Mouse (Mus musculus): ENCODE results near the gene Lrig2. TPM values are rescaled to one million over a fixed set of nuclear protein-coding genes. Genes with fewer than 3 reads are reported as not detected.
"Not testable (repeated sequence)": the region's sequence is repeated elsewhere in the genome, so short reads cannot be mapped to it uniquely, and the experiment has no call there.

The Lrig2 gene
- polyA plus RNA-seq, 1 experiment from 2014 or later: 9.1 TPM

- H3K27ac ChIP-seq (ENCODE audit: low read length): no peak overlapping the region
- ATAC-seq: no peak; the same call in 1 of the 2 replicates
- 24% methylated on average over 13 of the region's 14 CpGs for WGBS
Observed at GRCm38 (mm10) chr3:104431156-104431847, 80.4 kb downstream of the Lrig2 start.

DNA sequence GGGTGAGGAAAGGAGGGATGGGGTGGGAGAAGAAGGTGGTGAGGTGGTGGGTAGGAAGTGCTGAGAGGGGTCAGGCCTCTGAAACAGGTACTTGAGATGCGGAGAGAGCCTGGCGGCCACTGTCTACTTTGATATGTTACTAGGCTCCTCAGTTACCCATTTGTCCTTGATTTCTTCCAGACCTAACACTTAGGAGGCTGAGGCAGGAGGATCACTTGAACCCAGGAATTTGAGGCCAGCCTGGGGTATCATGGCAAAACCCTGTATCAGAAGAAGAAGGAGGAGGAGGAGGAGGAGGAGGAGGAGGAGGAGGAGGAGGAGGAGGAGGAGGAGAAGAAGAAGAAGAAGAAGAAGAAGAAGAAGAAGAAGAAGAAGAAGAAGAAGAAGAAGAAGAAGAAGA lies 84.4 kb downstream of the Lrig2 start:
- H3K4me2 ChIP-seq (ENCODE audit: low read depth, low read length); H3K4me3 ChIP-seq (ENCODE audit: low read length); H3K36me3 ChIP-seq (ENCODE audit: control insufficient read depth, insufficient read depth, low read length); ATAC-seq; H3K9me3 ChIP-seq (ENCODE audit: control insufficient read depth, low read length); H3K4me1 ChIP-seq (ENCODE audit: control insufficient read depth, insufficient read depth, low read length); H3K27ac ChIP-seq (ENCODE audit: low read length); H3K9ac ChIP-seq (ENCODE audit: low read depth, low read length); H3K27me3 ChIP-seq (replicated peaks; ENCODE audit: control insufficient read depth, insufficient read depth, low read length): not testable (repeated sequence)
- WGBS: 96% methylated on average over 2 of the region's 2 CpGs

More at GRCm38 (mm10) chr3:104431156-104431847, 80.4 kb downstream of the Lrig2 start:
- H3K4me1 ChIP-seq (ENCODE audit: control insufficient read depth, insufficient read depth, low read length): peaks cover 9% of the 10 kb centered on the region; the same call in 1 of the 2 replicates
- H3K4me3 ChIP-seq (ENCODE audit: low read length): no peak overlapping the region
- no peak overlapping the region for H3K4me2 ChIP-seq (ENCODE audit: low read depth, low read length)
- no peaks in the 10 kb centered on the region for H3K9me3 ChIP-seq (ENCODE audit: control insufficient read depth, low read length)
- no peak overlapping the region for H3K9ac ChIP-seq (ENCODE audit: low read depth, low read length)
- no peaks in the 10 kb centered on the region for H3K27me3 ChIP-seq (replicated peaks; ENCODE audit: control insufficient read depth, insufficient read depth, low read length)
- no peaks in the 10 kb centered on the region for H3K36me3 ChIP-seq (ENCODE audit: control insufficient read depth, insufficient read depth, low read length)

GRCm38 (mm10) chr3:104424346-104424745 lies 87.4 kb downstream of the Lrig2 start:
- 66% methylated on average over 7 of the region's 7 CpGs for WGBS
- H3K36me3 ChIP-seq (ENCODE audit: control insufficient read depth, insufficient read depth, low read length): no peaks in the 10 kb centered on the region

GRCm38 (mm10) chr3:104420929-104421328 lies 90.8 kb downstream of the Lrig2 start:
- Histone ChIP-seq H3K36me3 (ENCODE audit: control insufficient read depth, insufficient read depth, low read length) (no peaks in the 10 kb centered on the region), H3K27ac (ENCODE audit: low read length) (no peak overlapping the region), H3K4me2 (ENCODE audit: low read depth, low read length) (no peak overlapping the region), H3K9me3 (ENCODE audit: control insufficient read depth, low read length) (no peaks in the 10 kb centered on the region), H3K4me1 (ENCODE audit: control insufficient read depth, insufficient read depth, low read length) (no peaks in the 10 kb centered on the region), H3K27me3 (replicated peaks; ENCODE audit: control insufficient read depth, insufficient read depth, low read length) (no peaks in the 10 kb centered on the region), H3K4me3 (ENCODE audit: low read length) (no peak overlapping the region), H3K9ac (ENCODE audit: low read depth, low read length) (no peak overlapping the region)
- WGBS: 64% methylated on average over 7 of the region's 7 CpGs
- 0 out of 2 replicates have a peak, but pooled peaks have one; percentile 42 for ATAC-seq

More at GRCm38 (mm10) chr3:104424346-104424745, 87.4 kb downstream of the Lrig2 start:
- Histone ChIP-seq H3K4me2 (ENCODE audit: low read depth, low read length) (no peak overlapping the region), H3K4me1 (ENCODE audit: control insufficient read depth, insufficient read depth, low read length) (no peaks in the 10 kb centered on the region), H3K4me3 (ENCODE audit: low read length) (no peak overlapping the region), H3K27ac (ENCODE audit: low read length) (no peak overlapping the region), H3K9ac (ENCODE audit: low read depth, low read length) (no peak overlapping the region), H3K27me3 (replicated peaks; ENCODE audit: control insufficient read depth, insufficient read depth, low read length) (no peaks in the 10 kb centered on the region), H3K9me3 (ENCODE audit: control insufficient read depth, low read length) (no peaks in the 10 kb centered on the region)
- ATAC-seq: peak; percentile 76

GRCm38 (mm10) chr3:104419990-104420389 lies 91.7 kb downstream of the Lrig2 start:
- H3K36me3 ChIP-seq (ENCODE audit: control insufficient read depth, insufficient read depth, low read length): no peaks in the 10 kb centered on the region
- no peaks in the 10 kb centered on the region for H3K27me3 ChIP-seq (replicated peaks; ENCODE audit: control insufficient read depth, insufficient read depth, low read length)
- WGBS: 59% methylated on average over 4 of the region's 4 CpGs
- no peak overlapping the region for H3K4me2 ChIP-seq (ENCODE audit: low read depth, low read length)
- H3K9ac ChIP-seq (ENCODE audit: low read depth, low read length): no peak overlapping the region
- H3K4me1 ChIP-seq (ENCODE audit: control insufficient read depth, insufficient read depth, low read length): no peaks in the 10 kb centered on the region
- no peaks in the 10 kb centered on the region for H3K9me3 ChIP-seq (ENCODE audit: control insufficient read depth, low read length)
- H3K27ac ChIP-seq (ENCODE audit: low read length): no peak overlapping the region
- no peak overlapping the region for H3K4me3 ChIP-seq (ENCODE audit: low read length)
- no peak for ATAC-seq

DNA sequence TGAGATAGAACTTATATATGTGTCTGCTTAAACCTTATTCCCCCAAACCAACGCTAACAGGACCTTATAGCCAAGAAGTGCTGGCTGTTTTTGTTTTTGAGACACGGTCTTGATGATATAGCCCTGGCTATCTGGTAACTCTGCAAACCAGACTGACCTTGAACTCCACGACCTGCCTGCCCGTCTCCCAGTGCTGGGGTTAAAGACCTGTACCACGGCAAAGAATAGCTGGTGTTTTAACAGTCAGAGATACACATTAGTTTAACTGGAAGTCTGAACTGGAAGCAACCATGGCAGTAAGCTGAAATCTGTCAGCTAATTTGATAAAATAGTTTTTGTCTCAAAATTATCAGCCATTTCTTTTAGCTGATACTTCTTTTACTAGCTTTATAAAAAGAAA lies 94.9 kb downstream of the Lrig2 start:
- no peaks in the 10 kb centered on the region for H3K9me3 ChIP-seq (ENCODE audit: control insufficient read depth, low read length)
- no peak overlapping the region for H3K4me3 ChIP-seq (ENCODE audit: low read length)
- H3K4me1 ChIP-seq (ENCODE audit: control insufficient read depth, insufficient read depth, low read length): no peaks in the 10 kb centered on the region
- H3K27ac ChIP-seq (ENCODE audit: low read length): no peak overlapping the region
- H3K9ac ChIP-seq (ENCODE audit: low read depth, low read length): no peak overlapping the region
- no peaks in the 10 kb centered on the region for H3K27me3 ChIP-seq (replicated peaks; ENCODE audit: control insufficient read depth, insufficient read depth, low read length)
- H3K4me2 ChIP-seq (ENCODE audit: low read depth, low read length): no peak overlapping the region
- no peak for ATAC-seq
- no peaks in the 10 kb centered on the region for H3K36me3 ChIP-seq (ENCODE audit: control insufficient read depth, insufficient read depth, low read length)
- 56% methylated on average over 5 of the region's 5 CpGs for WGBS

DNA sequence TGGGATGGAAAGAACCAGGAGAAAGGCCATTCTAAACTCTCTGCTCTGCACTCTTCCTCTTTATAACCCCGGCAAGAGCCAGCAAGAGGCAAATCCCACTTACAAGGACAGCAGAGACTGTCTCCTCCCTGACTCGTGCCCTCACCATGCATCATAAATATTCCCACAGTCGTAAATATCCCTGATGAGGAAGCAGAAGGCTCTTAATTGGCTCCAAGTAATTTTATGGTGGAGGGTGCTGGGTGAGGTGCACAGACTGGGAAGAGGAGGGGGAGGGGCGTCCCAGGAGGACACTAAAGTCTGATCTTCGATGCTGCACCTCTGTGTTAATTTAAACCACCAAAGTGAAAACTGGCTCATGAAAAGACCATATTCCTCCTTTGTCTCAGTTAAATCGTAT lies 99.2 kb downstream of the Lrig2 start:
- 54% methylated on average over 6 of the region's 6 CpGs for WGBS
- Histone ChIP-seq H3K36me3 (ENCODE audit: control insufficient read depth, insufficient read depth, low read length) (no peaks in the 10 kb centered on the region), H3K9ac (ENCODE audit: low read depth, low read length) (no peak overlapping the region), H3K27ac (ENCODE audit: low read length) (no peak overlapping the region), H3K4me1 (ENCODE audit: control insufficient read depth, insufficient read depth, low read length) (no peaks in the 10 kb centered on the region), H3K4me3 (ENCODE audit: low read length) (no peak overlapping the region), H3K27me3 (replicated peaks; ENCODE audit: control insufficient read depth, insufficient read depth, low read length) (no peaks in the 10 kb centered on the region), H3K9me3 (ENCODE audit: control insufficient read depth, low read length) (no peaks in the 10 kb centered on the region), H3K4me2 (ENCODE audit: low read depth, low read length) (no peak overlapping the region)
- peak; percentile 71 for ATAC-seq

DNA sequence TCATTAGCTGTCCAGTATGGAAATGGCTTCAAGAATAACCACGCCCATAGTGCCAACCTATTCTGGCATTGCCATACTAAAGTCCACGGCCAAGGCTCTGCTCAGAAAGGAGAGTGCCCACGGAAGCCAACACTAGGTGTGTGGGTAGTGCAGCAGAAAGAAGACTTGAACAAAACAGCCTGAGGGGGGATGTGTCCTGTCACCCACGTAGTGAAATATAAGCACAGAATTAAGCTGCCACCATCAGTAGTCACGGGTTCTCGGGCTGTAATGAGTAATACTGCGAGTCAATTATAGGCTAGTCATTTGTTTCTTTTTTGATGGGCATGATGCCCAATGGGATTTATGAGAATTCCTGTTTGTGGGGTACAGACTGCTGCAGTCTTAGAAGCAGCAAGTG lies 104.2 kb downstream of the Lrig2 start:
- no peak for ATAC-seq
- Histone ChIP-seq H3K27me3 (replicated peaks; ENCODE audit: control insufficient read depth, insufficient read depth, low read length) (no peaks in the 10 kb centered on the region), H3K36me3 (ENCODE audit: control insufficient read depth, insufficient read depth, low read length) (no peaks in the 10 kb centered on the region), H3K27ac (ENCODE audit: low read length) (no peak overlapping the region), H3K9me3 (ENCODE audit: control insufficient read depth, low read length) (no peaks in the 10 kb centered on the region), H3K4me1 (ENCODE audit: control insufficient read depth, insufficient read depth, low read length) (no peaks in the 10 kb centered on the region), H3K9ac (ENCODE audit: low read depth, low read length) (no peak overlapping the region), H3K4me3 (ENCODE audit: low read length) (no peak overlapping the region), H3K4me2 (ENCODE audit: low read depth, low read length) (no peak overlapping the region)
- WGBS: 83% methylated on average over 7 of the region's 7 CpGs

DNA sequence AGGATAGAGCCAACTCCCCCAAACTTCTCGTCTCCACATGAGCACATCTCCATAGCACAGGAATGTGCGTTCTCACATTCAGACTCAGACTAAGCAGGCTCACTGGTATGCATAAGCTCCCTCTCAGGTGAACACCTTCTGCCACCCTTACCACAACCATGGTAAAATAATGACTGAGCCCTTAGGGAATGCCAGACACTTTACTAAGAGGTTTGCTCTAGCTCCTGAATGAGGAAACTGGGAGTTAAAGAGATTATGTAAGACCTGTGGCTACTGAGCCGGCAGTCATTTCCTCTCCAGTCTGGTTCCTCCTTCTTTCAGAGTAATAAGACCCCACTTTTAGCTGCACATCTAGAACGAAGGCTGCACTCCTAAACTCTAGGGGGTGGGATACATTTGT lies 108.1 kb downstream of the Lrig2 start:
- Histone ChIP-seq H3K4me3 (ENCODE audit: low read length) (no peak overlapping the region), H3K27ac (ENCODE audit: low read length) (no peak overlapping the region), H3K4me1 (ENCODE audit: control insufficient read depth, insufficient read depth, low read length) (no peaks in the 10 kb centered on the region), H3K9me3 (ENCODE audit: control insufficient read depth, low read length) (no peaks in the 10 kb centered on the region), H3K4me2 (ENCODE audit: low read depth, low read length) (no peak overlapping the region), H3K36me3 (ENCODE audit: control insufficient read depth, insufficient read depth, low read length) (no peaks in the 10 kb centered on the region), H3K27me3 (replicated peaks; ENCODE audit: control insufficient read depth, insufficient read depth, low read length) (no peaks in the 10 kb centered on the region), H3K9ac (ENCODE audit: low read depth, low read length) (no peak overlapping the region)
- WGBS: 78% methylated on average over 4 of the region's 4 CpGs
- ATAC-seq: no peak

DNA sequence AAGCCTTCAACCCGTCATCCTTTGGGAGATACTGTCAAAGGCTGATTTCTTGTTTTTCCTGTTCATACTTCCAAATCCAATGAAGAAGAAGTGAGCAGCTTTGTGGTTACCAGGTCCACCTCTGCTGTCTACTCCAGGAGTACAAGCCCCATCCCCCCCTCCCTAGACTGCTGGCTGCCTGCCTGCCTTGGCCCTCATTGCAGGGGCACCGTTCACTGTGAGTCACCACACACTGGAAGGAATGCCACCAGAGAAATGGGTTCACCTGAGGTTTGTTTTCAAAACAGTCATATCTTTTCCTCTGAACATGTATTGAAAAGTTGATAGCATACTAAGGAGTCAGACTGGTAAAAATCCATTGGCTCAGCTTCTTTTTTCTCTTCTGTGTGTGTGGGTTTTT lies 110.5 kb downstream of the Lrig2 start:
- 77% methylated on average over 2 of the region's 2 CpGs for WGBS

More for the DNA sequence above, 110.5 kb downstream of the Lrig2 start:
- no peak for ATAC-seq
- Histone ChIP-seq H3K9me3 (ENCODE audit: control insufficient read depth, low read length) (no peaks in the 10 kb centered on the region), H3K4me1 (ENCODE audit: control insufficient read depth, insufficient read depth, low read length) (no peaks in the 10 kb centered on the region), H3K9ac (ENCODE audit: low read depth, low read length) (no peak overlapping the region), H3K27ac (ENCODE audit: low read length) (no peak overlapping the region), H3K27me3 (replicated peaks; ENCODE audit: control insufficient read depth, insufficient read depth, low read length) (no peaks in the 10 kb centered on the region), H3K4me3 (ENCODE audit: low read length) (no peak overlapping the region), H3K36me3 (ENCODE audit: control insufficient read depth, insufficient read depth, low read length) (no peaks in the 10 kb centered on the region), H3K4me2 (ENCODE audit: low read depth, low read length) (no peak overlapping the region)
